Mouse (Mus musculus) ES-E14 (cell line): ENCODE measurements around the gene Wdr18. TPM values are rescaled to one million over a fixed set of nuclear protein-coding genes. Genes with fewer than 3 reads are reported as not detected.
"Not testable (repeated sequence)": the region's sequence is repeated elsewhere in the genome, so short reads cannot be mapped to it uniquely, and the experiment has no call there.

Experiments
- DNase-seq: peaks from one replicate; pipeline ENCODE4 v3.0.0-alpha.2; 2013; ENCODE audit warnings: low read depth, low spot score
- H3K27ac ChIP-seq: 2 replicates; pipeline ENCODE4 v1.5.1; 2012; ENCODE audit warnings: low read depth, mild to moderate bottlenecking, low read length, moderate library complexity, mixed read lengths; ENCODE audit not compliant: poor library complexity, insufficient read depth, severe bottlenecking
- H3K36me3 ChIP-seq: 2 replicates; pipeline ENCODE4 v1.6.1; 2012; ENCODE audit warnings: mild to moderate bottlenecking, low read length, moderate library complexity, mixed read lengths; ENCODE audit not compliant: control insufficient read depth, poor library complexity, insufficient read depth, severe bottlenecking
- H3K4me1 ChIP-seq, 2 experiments: fragments of 150-350 bp in 1 of 2; sonication (generic) in 1 of 2; 2 replicates each; pipeline ENCODE4 v1.6.1; 2012; ENCODE audit warnings: low read length in 2 of 2, mild to moderate bottlenecking in 1 of 2, mixed read lengths in 1 of 2; ENCODE audit not compliant: control insufficient read depth in 2 of 2, insufficient read depth in 2 of 2, poor library complexity in 1 of 2
- H3K4me3 ChIP-seq, 2 experiments: fragments of 150-350 bp in 1 of 2; sonication (generic) in 1 of 2; 2 replicates each; pipeline ENCODE4 v1.5.1; 2012; ENCODE audit warnings: low read length in 2 of 2, low read depth in 1 of 2, mild to moderate bottlenecking in 1 of 2, mixed read lengths in 1 of 2; ENCODE audit not compliant: insufficient read depth in 1 of 2, poor library complexity in 1 of 2, severe bottlenecking in 1 of 2
- H3K9ac ChIP-seq: 2 replicates; pipeline ENCODE4 v1.6.1; 2012; ENCODE audit warnings: low read depth, mild to moderate bottlenecking, low read length, mixed read lengths; ENCODE audit not compliant: poor library complexity, insufficient read depth, severe bottlenecking
- H3K9me3 ChIP-seq: fragments of 150-350 bp; sonication (generic); 2 replicates; pipeline ENCODE4 v1.6.1; 2012; ENCODE audit warnings: low read depth, mild to moderate bottlenecking, low read length; ENCODE audit not compliant: control insufficient read depth, insufficient read depth
- CHD2 ChIP-seq: IDR thresholded peaks from 2 replicates; pipeline ENCODE4 v1.6.1; 2014; ENCODE audit warnings: mild to moderate bottlenecking, low read depth, low read length, inconsistent platforms
- HCFC1 ChIP-seq: IDR thresholded peaks from 2 replicates; pipeline ENCODE4 v1.6.1; 2012; ENCODE audit warnings: low read length, inconsistent platforms, borderline replicate concordance; ENCODE audit not compliant: insufficient read depth
- MAFK ChIP-seq: IDR thresholded peaks from 2 replicates; pipeline ENCODE4 v1.6.1; 2014; ENCODE audit warnings: mild to moderate bottlenecking, low read depth, low read length, inconsistent platforms; ENCODE audit not compliant: insufficient read depth
- ZC3H11A ChIP-seq: IDR thresholded peaks from 2 replicates; pipeline ENCODE4 v1.6.1; 2012; ENCODE audit warnings: low read depth, mild to moderate bottlenecking, inconsistent platforms, low read length, borderline replicate concordance
- ZNF384 ChIP-seq: IDR thresholded peaks from 2 replicates; pipeline ENCODE4 v1.6.1; 2012; ENCODE audit warnings: low read depth, low read length, inconsistent platforms
- in situ Hi-C, 2 experiments: fragments of 600-800 bp; cut with MboI; formaldehyde crosslinking; loops; one replicate each; pipeline ENCODE4 v1.15.1; 2025; ENCODE audit warnings: low sequenced_read_pairs in 2 of 2, inconsistent platforms in 1 of 2; ENCODE audit not compliant: unreplicated experiment in 2 of 2
- total RNA-seq: library from RNA; depleted of rRNA; stranded (reverse); fragments of 300-350 nt; gene quantifications from 2 replicates; pipeline ENCODE4 v1.2.3, GENCODE M21; 2012

Gene Wdr18
- total RNA-seq, 1 experiment: 155 TPM

- H3K27ac ChIP-seq: no peak overlapping the region
- DNase-seq: peak; percentile 78
- peaks cover 2 to 25% of the 10 kb centered on the region in 2 experiments; a peak in 2 of 4 replicates for H3K4me1 ChIP-seq
- no peaks in the 10 kb centered on the region for H3K9me3 ChIP-seq
- peak overlapping the region; percentile 51; the same call in 1 of the 2 replicates for H3K9ac ChIP-seq
- TF ChIP-seq ZNF384 (no peak), ZC3H11A (peak; percentile 65)
- H3K36me3 ChIP-seq: peaks cover 16% of the 10 kb centered on the region
- H3K4me3 ChIP-seq: 0 out of 4 replicates have a peak overlapping the region, but pooled peaks of 1 of the 2 experiments have one; percentile 1
- in situ Hi-C loops: no loop called here
These were observed 1.7 kb upstream of the Wdr18 start for GRCm38 (mm10) chr10:79958140-79958816.

DNA sequence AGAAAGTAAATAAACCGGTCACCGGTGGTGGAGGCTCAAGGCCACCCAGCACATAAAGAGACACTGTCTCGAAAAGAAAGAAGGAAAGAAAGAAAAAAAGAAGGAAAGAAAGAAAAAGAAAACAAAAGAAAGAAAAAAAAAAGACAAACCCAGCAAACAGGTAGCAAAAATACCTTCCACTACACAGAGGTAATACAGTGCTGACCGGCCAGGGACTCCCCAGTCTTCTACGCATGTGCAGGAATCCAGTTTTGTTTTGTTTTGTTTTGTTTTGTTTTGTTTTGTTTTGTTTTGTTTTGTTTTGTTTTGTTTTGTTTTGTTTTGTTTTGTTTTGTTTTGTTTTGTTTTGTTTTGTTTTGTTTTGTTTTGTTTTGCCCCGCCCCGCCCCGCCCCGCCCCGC, 540 bp upstream of the Wdr18 start:
- H3K4me3 ChIP-seq, DNase-seq, H3K9me3 ChIP-seq, in situ Hi-C loops, H3K9ac ChIP-seq, H3K27ac ChIP-seq: not testable (repeated sequence)
- peaks cover 2 to 25% of the 10 kb centered on the region in 2 experiments; a peak in 2 of 4 replicates for H3K4me1 ChIP-seq
- peaks cover 25% of the 10 kb centered on the region for H3K36me3 ChIP-seq

DNA sequence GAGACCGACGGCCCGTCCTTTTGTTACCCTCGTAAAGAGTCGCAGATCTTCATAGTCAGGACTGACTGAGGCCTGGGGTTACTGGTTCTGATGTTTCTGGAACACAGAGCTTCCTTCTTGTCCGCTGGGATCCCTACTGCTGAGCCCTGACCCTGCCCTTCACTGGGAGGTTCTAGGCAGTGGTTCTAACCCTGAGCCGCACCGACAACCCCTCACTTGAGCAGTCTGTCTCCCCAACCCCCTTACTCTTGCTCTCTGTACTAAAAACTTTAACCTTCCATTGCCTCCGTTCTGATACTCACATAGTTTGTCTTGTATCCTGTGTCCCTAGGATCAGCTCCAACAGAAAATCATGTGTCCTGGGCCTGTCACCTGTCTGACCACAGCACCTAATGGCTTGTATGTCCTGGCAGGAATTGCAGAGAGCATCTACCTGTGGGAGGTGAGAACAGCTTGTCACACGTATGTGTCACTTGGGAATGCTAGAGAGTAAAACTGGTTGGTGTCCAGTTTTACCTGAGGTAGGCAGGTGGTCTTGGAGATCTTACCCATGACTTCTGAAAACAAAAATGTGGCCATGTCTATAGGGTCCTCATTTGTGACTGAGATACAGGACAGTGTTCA, 831 bp downstream of the Wdr18 start:
- Histone ChIP-seq H3K4me3 (peak overlapping the region; percentile 86 to 94), H3K4me1 (peaks cover 2 to 18% of the 10 kb centered on the region in 2 experiments; a peak in 2 of 4 replicates), H3K27ac (no peak overlapping the region), H3K36me3 (peaks cover 38% of the 10 kb centered on the region), H3K9ac (peak overlapping the region; percentile 93), H3K9me3 (no peaks in the 10 kb centered on the region)
- no peak for DNase-seq
- in situ Hi-C loops: no loop called here
- TF ChIP-seq ZNF384 (no peak), HCFC1 (no peak), ZC3H11A (no peak), CHD2 (no peak), MAFK (no peak)

GRCm38 (mm10) chr10:79964727-79965126, 4.8 kb downstream of the Wdr18 start:
- Histone ChIP-seq H3K9me3 (no peaks in the 10 kb centered on the region), H3K27ac (no peak overlapping the region), H3K36me3 (peaks cover 69% of the 10 kb centered on the region), H3K9ac (no peak overlapping the region), H3K4me1 (peaks cover 2 to 6% of the 10 kb centered on the region in 2 experiments; a peak in 1 of 4 replicates), H3K4me3 (no peak overlapping the region)
- in situ Hi-C loops: no loop called here
- TF ChIP-seq CHD2: no peak
- no peak for TF ChIP-seq HCFC1
- no peak for TF ChIP-seq ZNF384
- TF ChIP-seq MAFK: no peak
- no peak for TF ChIP-seq ZC3H11A
- DNase-seq: no peak

GRCm38 (mm10) chr10:79965325-79965724, 5.4 kb downstream of the Wdr18 start:
- Histone ChIP-seq H3K36me3 (peaks cover 69% of the 10 kb centered on the region), H3K9ac (no peak overlapping the region), H3K4me1 (peaks cover 2 to 6% of the 10 kb centered on the region in 2 experiments; a peak in 1 of 4 replicates), H3K4me3 (no peak overlapping the region), H3K27ac (no peak overlapping the region), H3K9me3 (no peaks in the 10 kb centered on the region)
- TF ChIP-seq ZNF384 (no peak), MAFK (no peak), CHD2 (no peak), HCFC1 (no peak), ZC3H11A (no peak)
- DNase-seq: no peak
- in situ Hi-C loops: no loop called here
